Mouse (Mus musculus): ENCODE measurements around the gene Calb2.

DNA sequence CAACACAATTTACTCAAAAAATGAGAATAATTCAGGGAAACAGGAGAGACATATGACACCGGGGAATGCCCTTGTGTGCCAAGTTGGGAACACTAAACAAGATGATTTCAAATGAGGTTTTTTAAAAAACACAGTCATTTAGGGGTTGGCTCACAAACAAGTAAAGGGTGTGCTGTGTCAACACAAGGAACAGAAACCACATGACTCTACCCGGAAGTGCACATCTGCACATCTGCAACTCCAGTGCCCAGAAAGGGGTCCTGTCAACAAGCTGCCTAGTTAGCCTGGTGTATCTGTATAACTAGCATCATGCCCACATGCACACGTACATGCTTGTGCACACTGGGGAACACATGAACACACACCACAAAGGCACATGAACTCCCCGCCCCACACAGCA lies 17.5 kb upstream of the Calb2 start:
- TF ChIP-seq POLR2A (IDR thresholded peaks at IDR 0.05; ENCODE audit: borderline replicate concordance, extremely low read depth, insufficient read depth, insufficient read length, poor library complexity, severe bottlenecking) (no peak), CTCF (IDR thresholded peaks at IDR 0.05; ENCODE audit: borderline replicate concordance, extremely low read depth, insufficient read depth, insufficient read length) (no peak)

All from brain, embryonic 14.5 days (tissue).